Mouse (Mus musculus) midbrain, postnatal 0 days (tissue): ENCODE data around the gene Aox1. TPM values are rescaled to one million over a fixed set of nuclear protein-coding genes. Genes with fewer than 3 reads are reported as not detected.

Experiments used
- ATAC-seq: fragments of 200-750 bp; cut with Nextera tagmentation; 2 replicates; pipeline ENCODE4 v1.8.0; 2017; ENCODE audit warnings: moderate number of reproducible peaks, mild to moderate bottlenecking, moderate TSS enrichment, moderate library complexity; ENCODE audit not compliant: low FRiP score
- DNase-seq: peaks from one replicate; pipeline ENCODE4 v3.0.0-alpha.2; 2015; ENCODE audit warnings: low spot score
- H3K27ac ChIP-seq: fragments of 300-500 bp; sonication (generic); 2 replicates; pipeline ENCODE4 v1.5.1; 2014; ENCODE audit warnings: low read depth, mild to moderate bottlenecking, low read length, mixed read lengths
- H3K27me3 ChIP-seq: fragments of 300-500 bp; sonication (generic); 2 replicates; pipeline ENCODE4 v1.6.1; 2014; ENCODE audit warnings: low read length, control low read depth, mixed read lengths; ENCODE audit not compliant: insufficient read depth
- H3K36me3 ChIP-seq: fragments of 300-500 bp; sonication (generic); 2 replicates; pipeline ENCODE4 v1.6.1; 2014; ENCODE audit warnings: low read length, control low read depth, mixed read lengths; ENCODE audit not compliant: insufficient read depth
- H3K4me1 ChIP-seq: fragments of 300-500 bp; sonication (generic); 2 replicates; pipeline ENCODE4 v1.6.1; 2014; ENCODE audit warnings: mild to moderate bottlenecking, control low read depth, antibody characterized with exemption, low read length, mixed read lengths; ENCODE audit not compliant: insufficient read depth
- H3K4me2 ChIP-seq: fragments of 300-500 bp; sonication (generic); 2 replicates; pipeline ENCODE4 v1.6.1; 2014; ENCODE audit warnings: low read depth, mild to moderate bottlenecking, low read length, mixed read lengths; ENCODE audit not compliant: poor library complexity, severe bottlenecking
- H3K4me3 ChIP-seq: fragments of 300-500 bp; sonication (generic); 2 replicates; pipeline ENCODE4 v1.5.1; 2014; ENCODE audit warnings: low read depth, mild to moderate bottlenecking, low read length, moderate library complexity
- H3K9ac ChIP-seq: fragments of 300-500 bp; sonication (generic); replicated peaks from 2 replicates; pipeline ENCODE4 v1.6.1; 2014; ENCODE audit warnings: mild to moderate bottlenecking, low read length, moderate library complexity, mixed read lengths; ENCODE audit not compliant: poor library complexity, severe bottlenecking
- H3K9me3 ChIP-seq: fragments of 300-500 bp; sonication (generic); 2 replicates; pipeline ENCODE4 v1.6.1; 2016; ENCODE audit warnings: low read length, control low read depth
- CTCF ChIP-seq: IDR thresholded peaks from 2 replicates; pipeline ENCODE4 v1.5.1; 2016; ENCODE audit warnings: antibody characterized with exemption, mild to moderate bottlenecking
- WGBS: fragments of 180-500 bp; shearing (Covaris S2); extraction: QIAGEN DNeasy Blood & Tissue Kit; methylation state at CpG from one replicate; pipeline ENCODE4 v1.1.7; 2014; 5-methylcytosine and 5-hydroxymethylcytosine counted together
- polyA plus RNA-seq: library from polyadenylated mRNA; unstranded; fragments of >200 nt; fragmentation: Nextera tagmentation; extraction: Ambion mirVana; gene quantifications from 2 replicates; pipeline ENCODE4 v1.2.1, GENCODE M21; 2015
- total RNA-seq: library from RNA; depleted of rRNA; stranded (reverse); fragments of >200 nt; gene quantifications from 2 replicates; pipeline ENCODE4 v1.2.3, GENCODE M21; 2014; rRNA removed

The Aox1 gene
- total and polyA plus RNA-seq, 2 experiments from 2014 or later, result 0.30 to 0.60 TPM

GRCm38 (mm10) chr1:58144384-58145069 is 114.8 kb downstream of the Aox1 start:
- no peaks in the 10 kb centered on the region for H3K4me1 ChIP-seq
- H3K27ac ChIP-seq, result no peak overlapping the region
- H3K27me3 ChIP-seq, result no peaks in the 10 kb centered on the region
- H3K4me3 ChIP-seq, result no peak overlapping the region
- no peak for ATAC-seq
- H3K36me3 ChIP-seq, result no peaks in the 10 kb centered on the region
- 78% methylated on average over 10 of the region's 10 CpGs for WGBS
- DNase-seq, result peak; percentile 58
- no peak overlapping the region for H3K4me2 ChIP-seq
- H3K9me3 ChIP-seq, result no peaks in the 10 kb centered on the region
- H3K9ac ChIP-seq, result no peak overlapping the region
- TF ChIP-seq CTCF, result peak; percentile 63

DNA sequence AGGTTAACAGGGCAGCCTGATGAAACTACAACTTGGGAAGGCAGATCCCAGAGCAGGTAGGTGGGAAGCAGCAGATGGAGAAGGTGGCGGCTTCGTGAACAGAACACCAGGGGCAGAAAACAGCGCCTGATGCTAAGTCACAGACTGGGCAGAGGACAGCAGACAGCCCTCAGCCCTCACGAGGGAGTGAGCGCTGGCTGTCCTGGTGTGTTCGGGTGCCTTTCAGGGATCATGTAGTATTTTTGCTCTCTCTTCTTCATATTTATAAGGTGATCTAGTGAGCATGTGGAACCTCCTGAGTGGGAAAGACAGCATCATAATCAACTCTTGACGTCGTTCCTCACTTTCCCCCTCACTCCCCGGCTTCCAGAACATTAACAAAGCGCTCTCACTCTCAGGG is 116.3 kb downstream of the Aox1 start:
- Histone ChIP-seq H3K27ac (no peak overlapping the region), H3K9ac (no peak overlapping the region), H3K36me3 (no peaks in the 10 kb centered on the region), H3K4me3 (no peak overlapping the region), H3K9me3 (no peaks in the 10 kb centered on the region), H3K4me2 (no peak overlapping the region), H3K4me1 (no peaks in the 10 kb centered on the region), H3K27me3 (no peaks in the 10 kb centered on the region)
- ATAC-seq (no peak), DNase-seq (no peak)
- WGBS, result 90% methylated on average over 10 of the region's 10 CpGs
- no peak for TF ChIP-seq CTCF

- 82% methylated on average over 6 of the region's 6 CpGs for WGBS
- H3K9me3 ChIP-seq, result no peaks in the 10 kb centered on the region
- H3K4me1 ChIP-seq, result no peaks in the 10 kb centered on the region
- no peak for ATAC-seq
- no peak overlapping the region for H3K27ac ChIP-seq
- no peaks in the 10 kb centered on the region for H3K36me3 ChIP-seq
- H3K27me3 ChIP-seq, result no peaks in the 10 kb centered on the region
- no peak overlapping the region for H3K4me2 ChIP-seq
- DNase-seq, result no peak
- H3K9ac ChIP-seq, result no peak overlapping the region
- TF ChIP-seq CTCF, result no peak
- H3K4me3 ChIP-seq, result no peak overlapping the region
Measured at GRCm38 (mm10) chr1:58147776-58148175, 118.0 kb downstream of the Aox1 start.

- H3K4me2 ChIP-seq, result no peak overlapping the region
- H3K9me3 ChIP-seq, result no peaks in the 10 kb centered on the region
- H3K27me3 ChIP-seq, result no peaks in the 10 kb centered on the region
- TF ChIP-seq CTCF, result no peak
- ATAC-seq (no peak), DNase-seq (no peak)
- no peaks in the 10 kb centered on the region for H3K36me3 ChIP-seq
- H3K4me3 ChIP-seq, result no peak overlapping the region
- H3K9ac ChIP-seq, result no peak overlapping the region
- H3K27ac ChIP-seq, result no peak overlapping the region
- 88% methylated on average over 8 of the region's 8 CpGs for WGBS
- no peaks in the 10 kb centered on the region for H3K4me1 ChIP-seq
Measured at GRCm38 (mm10) chr1:58152247-58152646, 122.5 kb downstream of the Aox1 start.

Other genes with a start within 250 kb of the Aox1 start
- 1.4 and 3.1 TPM in 2 replicates for gene Sgo2a, start 34.0 kb upstream of the Aox1 start, total RNA-seq
- 1.1 and 1.4 TPM in 2 replicates for gene Sgo2a, start 34.0 kb upstream of the Aox1 start, polyA plus RNA-seq
- gene Kctd18, start 11.0 kb upstream of the Aox1 start, total RNA-seq, result 40.7 and 52.3 TPM in 2 replicates
- gene Kctd18, start 11.0 kb upstream of the Aox1 start, polyA plus RNA-seq, result 29.3 and 29.8 TPM in 2 replicates
- 0.09 TPM in 1 of 2 replicates, not detected in the other for gene Aox3, start 83.2 kb downstream of the Aox1 start, total RNA-seq
- gene Aox3, start 83.2 kb downstream of the Aox1 start, polyA plus RNA-seq, result 0.12 and 0.37 TPM in 2 replicates
- 0.05 and 0.71 TPM in 2 replicates for gene Aox4, start 180.5 kb downstream of the Aox1 start, total RNA-seq
- gene Aox4, start 180.5 kb downstream of the Aox1 start, polyA plus RNA-seq, result 0.21 and 0.45 TPM in 2 replicates
- gene Aox2, start 248.4 kb downstream of the Aox1 start, total RNA-seq, result 0.16 TPM in 1 of 2 replicates, not detected in the other
- gene Aox2, start 248.4 kb downstream of the Aox1 start, polyA plus RNA-seq, result 0.05 TPM in 1 of 2 replicates, not detected in the other